Mouse (Mus musculus): ENCODE results near the gene Mta1. TPM values are rescaled to one million over a fixed set of nuclear protein-coding genes. Genes with fewer than 3 reads are reported as not detected.

The Mta1 gene
- polyA plus RNA-seq, 1 experiment from 2014 or later: 12.1 TPM

DNA sequence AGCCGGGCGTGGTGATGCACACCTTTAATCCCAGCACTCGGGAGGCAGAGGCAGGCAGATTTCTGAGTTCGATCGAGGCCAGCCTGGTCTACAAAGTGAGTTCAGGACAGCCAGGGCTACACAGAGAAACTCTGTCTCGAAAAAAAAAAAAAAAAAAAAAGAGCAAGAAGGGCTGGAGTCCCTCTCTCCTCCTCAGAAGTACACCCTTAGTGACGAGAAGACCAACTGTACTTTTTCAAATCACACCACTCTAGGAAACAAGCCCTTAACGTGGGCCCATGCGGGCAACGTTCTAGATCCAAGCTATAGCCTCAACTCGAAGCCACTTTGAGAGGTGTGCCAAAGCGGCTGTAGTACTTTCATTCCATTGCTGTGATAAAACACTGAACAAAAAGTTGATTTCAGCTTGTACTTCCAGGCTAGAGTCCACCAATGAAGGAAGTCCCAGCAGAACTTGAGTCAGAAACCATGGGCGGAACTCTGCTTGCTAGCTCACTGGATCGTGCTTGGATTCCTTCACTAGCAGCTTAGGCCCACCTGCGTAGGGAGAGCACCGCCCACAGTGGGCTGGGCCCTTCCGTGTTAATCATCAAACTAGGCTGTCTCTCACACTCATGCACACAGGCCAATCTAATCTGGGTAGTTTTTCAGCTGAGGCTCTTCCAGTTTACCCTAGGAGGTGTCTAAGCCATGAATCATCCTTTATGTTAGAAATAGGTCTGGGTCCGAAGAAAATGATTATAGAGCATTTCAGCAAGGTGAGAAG is 79.1 kb downstream of the Mta1 start:
- 80% methylated on average over 18 of the region's 18 CpGs for WGBS
- H3K4me2 ChIP-seq (ENCODE audit: low read depth, low read length): no peak overlapping the region
- no peaks in the 10 kb centered on the region for H3K27me3 ChIP-seq (ENCODE audit: control insufficient read depth, insufficient read depth, low read length)
- no peaks in the 10 kb centered on the region for H3K36me3 ChIP-seq (ENCODE audit: control insufficient read depth, insufficient read depth)
- no peaks in the 10 kb centered on the region for H3K9me3 ChIP-seq (replicated peaks; ENCODE audit: control insufficient read depth, low read length)
- H3K9ac ChIP-seq (ENCODE audit: low read length): no peak overlapping the region
- H3K4me1 ChIP-seq (ENCODE audit: control insufficient read depth, insufficient read depth, low read length): no peaks in the 10 kb centered on the region
- no peak overlapping the region for H3K27ac ChIP-seq (ENCODE audit: low read length)
- ATAC-seq (replicated peaks; ENCODE audit: extremely low read depth, insufficient read depth, low FRiP score): no peak
- no peak overlapping the region for H3K4me3 ChIP-seq (ENCODE audit: low read length)

DNA sequence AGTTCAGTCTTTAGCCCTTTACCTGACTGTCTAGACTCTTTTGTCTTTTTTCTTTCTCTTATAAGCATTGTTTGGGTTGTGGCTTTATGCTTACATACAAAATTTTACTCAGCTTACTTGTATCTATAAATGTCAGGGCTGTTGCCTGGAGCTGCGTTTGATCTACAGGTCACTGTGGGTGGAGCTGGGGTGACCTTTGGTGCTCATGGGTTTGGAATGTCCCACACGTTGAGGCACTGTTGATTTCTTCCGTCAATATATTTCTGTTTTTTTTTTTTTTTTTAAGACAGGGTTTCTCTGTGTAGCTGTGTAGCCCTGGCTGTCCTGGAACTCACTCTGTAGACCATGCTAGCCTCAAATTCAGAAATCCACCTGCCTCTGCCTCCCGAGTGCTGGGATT is 82.9 kb downstream of the Mta1 start:
- Histone ChIP-seq H3K4me1 (ENCODE audit: control insufficient read depth, insufficient read depth, low read length) (peaks cover 3% of the 10 kb centered on the region; the same call in 1 of the 2 replicates), H3K27ac (ENCODE audit: low read length) (no peak overlapping the region), H3K9ac (ENCODE audit: low read length) (no peak overlapping the region), H3K36me3 (ENCODE audit: control insufficient read depth, insufficient read depth) (no peaks in the 10 kb centered on the region), H3K4me3 (ENCODE audit: low read length) (no peak overlapping the region), H3K9me3 (replicated peaks; ENCODE audit: control insufficient read depth, low read length) (no peaks in the 10 kb centered on the region), H3K27me3 (ENCODE audit: control insufficient read depth, insufficient read depth, low read length) (peaks cover 15% of the 10 kb centered on the region), H3K4me2 (ENCODE audit: low read depth, low read length) (no peak overlapping the region)
- WGBS: 55% methylated on average over 4 of the region's 4 CpGs
- ATAC-seq (replicated peaks; ENCODE audit: extremely low read depth, insufficient read depth, low FRiP score): no peak

DNA sequence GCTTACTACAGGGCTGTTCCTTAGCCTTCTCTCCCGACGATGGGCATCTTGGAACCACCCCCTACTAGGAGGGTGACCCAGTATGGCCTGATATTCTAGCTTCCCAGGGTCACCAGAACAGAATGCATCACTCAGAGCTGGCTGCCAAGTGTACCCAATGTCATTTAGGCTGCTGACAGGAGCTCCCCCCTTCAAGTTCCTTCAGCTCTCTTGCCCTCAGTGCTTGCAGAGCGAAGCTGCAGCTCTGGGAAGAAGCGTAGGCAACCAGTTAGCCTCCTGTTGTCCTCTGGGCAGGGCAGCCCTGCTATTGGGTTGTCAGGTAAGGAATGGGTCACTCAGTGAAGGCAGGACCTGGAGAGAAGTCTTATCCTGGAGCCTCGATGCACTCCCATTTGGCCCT is 86.9 kb downstream of the Mta1 start:
- 62% methylated on average over 5 of the region's 5 CpGs for WGBS
- ATAC-seq (replicated peaks; ENCODE audit: extremely low read depth, insufficient read depth, low FRiP score): no peak
- Histone ChIP-seq H3K9ac (ENCODE audit: low read length) (no peak overlapping the region), H3K36me3 (ENCODE audit: control insufficient read depth, insufficient read depth) (no peaks in the 10 kb centered on the region), H3K4me1 (ENCODE audit: control insufficient read depth, insufficient read depth, low read length) (peaks cover 17% of the 10 kb centered on the region), H3K27ac (ENCODE audit: low read length) (no peak overlapping the region), H3K27me3 (ENCODE audit: control insufficient read depth, insufficient read depth, low read length) (peaks cover 36% of the 10 kb centered on the region), H3K9me3 (replicated peaks; ENCODE audit: control insufficient read depth, low read length) (no peaks in the 10 kb centered on the region; the same call in 1 of the 2 replicates), H3K4me3 (ENCODE audit: low read length) (no peak overlapping the region), H3K4me2 (ENCODE audit: low read depth, low read length) (peak overlapping the region; percentile 90; the same call in 1 of the 2 replicates)

DNA sequence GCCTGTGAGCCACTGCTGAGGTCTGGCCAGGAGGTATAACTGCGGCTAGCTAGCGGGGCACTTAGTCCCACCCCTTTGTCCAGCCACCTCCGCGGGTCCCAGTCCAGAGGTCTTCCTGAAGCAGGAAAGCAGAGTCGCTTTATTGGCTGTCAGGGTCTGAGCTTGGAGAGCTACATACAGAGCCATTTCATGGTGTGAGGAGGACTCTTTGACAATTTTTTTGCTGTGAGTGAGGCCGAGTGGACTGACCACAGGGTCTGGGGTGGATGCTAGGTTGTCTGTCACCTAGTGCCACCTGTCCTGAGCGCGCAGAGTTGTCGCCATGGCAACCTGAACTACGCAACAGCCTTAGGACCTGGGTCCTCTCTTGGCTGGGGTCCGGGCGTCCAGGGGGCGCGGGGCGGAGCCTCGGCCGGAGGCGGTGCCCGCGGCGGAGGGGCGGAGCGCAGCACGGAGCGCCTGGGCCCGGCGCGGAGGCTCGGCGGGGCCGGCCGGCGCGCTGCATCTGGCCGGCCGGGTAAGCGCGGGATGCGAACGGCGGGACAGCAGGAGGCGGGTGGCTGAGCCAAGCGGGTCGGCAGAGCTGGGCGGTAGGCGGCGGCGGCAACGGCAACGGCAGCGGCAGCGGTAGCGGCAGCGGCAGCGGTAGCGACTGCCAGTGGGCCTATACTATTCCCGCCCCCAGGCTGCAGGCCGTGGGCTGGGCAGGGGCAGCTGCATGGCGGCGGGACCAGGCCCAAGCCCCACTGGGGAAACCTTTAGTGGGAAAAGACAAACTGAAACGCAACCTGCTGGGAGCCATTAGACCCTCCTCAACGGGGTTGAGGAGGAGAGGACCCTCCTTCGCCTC is 87.6 kb downstream of the Mta1 start, which contains the start of gene Tmem121:
Gene Tmem121, plus strand, starts transcription at position 489 of the 850 bp plus-strand sequence.
- Histone ChIP-seq H3K9me3 (replicated peaks; ENCODE audit: control insufficient read depth, low read length) (no peaks in the 10 kb centered on the region; the same call in 1 of the 2 replicates), H3K4me2 (ENCODE audit: low read depth, low read length) (peak within 1 kb of the TSS; percentile 90), H3K4me1 (ENCODE audit: control insufficient read depth, insufficient read depth, low read length) (peaks cover 17% of the 10 kb centered on the region), H3K36me3 (ENCODE audit: control insufficient read depth, insufficient read depth) (no peaks in the 10 kb centered on the region), H3K9ac (ENCODE audit: low read length) (peak within 1 kb of the TSS; percentile 73), H3K4me3 (ENCODE audit: low read length) (peak within 1 kb of the TSS; percentile 68), H3K27me3 (ENCODE audit: control insufficient read depth, insufficient read depth, low read length) (peaks cover 36% of the 10 kb centered on the region), H3K27ac (ENCODE audit: low read length) (no peak within 1 kb of the TSS)
- 1% methylated on average over 63 of the region's 63 CpGs for WGBS
- no peak for ATAC-seq (replicated peaks; ENCODE audit: extremely low read depth, insufficient read depth, low FRiP score)

DNA sequence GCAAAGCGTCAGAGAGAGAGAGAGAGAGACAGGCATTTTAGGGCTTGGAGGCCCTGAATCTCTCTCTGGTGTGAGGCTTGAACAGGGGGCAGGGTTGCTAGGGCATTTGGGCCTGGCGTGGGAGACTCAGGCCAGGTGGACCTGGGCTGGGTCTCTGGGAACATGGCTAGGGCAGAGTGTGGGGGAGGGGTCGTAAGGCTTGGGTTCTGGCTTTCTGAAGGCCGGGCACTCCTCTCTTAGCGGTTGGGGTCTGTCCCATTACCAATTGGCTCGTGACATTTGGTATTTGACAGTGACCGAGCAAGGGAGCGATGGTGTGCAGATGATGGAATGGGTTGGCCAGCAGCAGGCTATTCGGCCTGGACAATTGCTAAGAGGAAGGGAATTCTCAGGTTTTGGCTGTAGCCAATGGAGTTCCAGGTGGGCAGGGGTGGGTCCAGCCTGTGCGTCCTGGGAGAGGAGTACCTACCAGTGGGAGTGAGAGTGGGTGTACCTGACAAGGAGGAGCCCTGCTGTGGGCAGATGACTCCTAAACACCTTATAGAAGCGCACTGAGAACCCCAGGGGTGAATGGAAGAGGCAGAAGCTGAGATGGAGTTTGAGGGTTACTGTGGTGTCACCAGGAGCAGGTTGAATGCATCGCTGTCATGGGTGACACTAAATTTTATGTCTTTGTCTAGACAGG is 88.4 kb downstream of the Mta1 start:
- H3K36me3 ChIP-seq (ENCODE audit: control insufficient read depth, insufficient read depth): no peaks in the 10 kb centered on the region
- 44% methylated on average over 12 of the region's 12 CpGs for WGBS
- H3K9ac ChIP-seq (ENCODE audit: low read length): peak overlapping the region; percentile 73
- ATAC-seq (replicated peaks; ENCODE audit: extremely low read depth, insufficient read depth, low FRiP score): no peak
- H3K27me3 ChIP-seq (ENCODE audit: control insufficient read depth, insufficient read depth, low read length): peaks cover 36% of the 10 kb centered on the region
- H3K4me1 ChIP-seq (ENCODE audit: control insufficient read depth, insufficient read depth, low read length): peaks cover 17% of the 10 kb centered on the region
- no peak overlapping the region for H3K27ac ChIP-seq (ENCODE audit: low read length)
- H3K4me3 ChIP-seq (ENCODE audit: low read length): peak overlapping the region; percentile 68
- peak overlapping the region; percentile 90 for H3K4me2 ChIP-seq (ENCODE audit: low read depth, low read length)
- no peaks in the 10 kb centered on the region; the same call in 1 of the 2 replicates for H3K9me3 ChIP-seq (replicated peaks; ENCODE audit: control insufficient read depth, low read length)

Small RNAs within 50 kb of the gene (microRNA-seq; reads per million reads assigned to microRNA genes)
- gene Gm44471: not detected

Other genes starting within 250 kb of the Mta1 start
- gene Gpr132, start 230.1 kb upstream of the Mta1 start, polyA plus RNA-seq (2015; fragmentation: Nextera tagmentation; extraction: Ambion mirVana): 1.4 and 3.6 TPM in 2 replicates
- 4.0 and 5.4 TPM in 2 replicates for gene Jag2, start 168.5 kb upstream of the Mta1 start, polyA plus RNA-seq (2015; fragmentation: Nextera tagmentation; extraction: Ambion mirVana)
- gene Nudt14, start 156.2 kb upstream of the Mta1 start, polyA plus RNA-seq (2015; fragmentation: Nextera tagmentation; extraction: Ambion mirVana): 36.0 and 43.3 TPM in 2 replicates
- gene Btbd6, start 121.8 kb upstream of the Mta1 start, polyA plus RNA-seq (2015; fragmentation: Nextera tagmentation; extraction: Ambion mirVana): 26.0 and 26.1 TPM in 2 replicates
- gene Brf1, start 97.6 kb upstream of the Mta1 start, polyA plus RNA-seq (2015; fragmentation: Nextera tagmentation; extraction: Ambion mirVana): 38.3 and 42.6 TPM in 2 replicates
- 7.0 and 8.2 TPM in 2 replicates for gene Pacs2, start 83.8 kb upstream of the Mta1 start, polyA plus RNA-seq (2015; fragmentation: Nextera tagmentation; extraction: Ambion mirVana)
- not detected in 2 replicates for gene Tex22, start 23.8 kb upstream of the Mta1 start, polyA plus RNA-seq (2015; fragmentation: Nextera tagmentation; extraction: Ambion mirVana)
- 1,743 and 2,017 TPM in 2 replicates for gene Crip2, start 42.0 kb downstream of the Mta1 start, polyA plus RNA-seq (2015; fragmentation: Nextera tagmentation; extraction: Ambion mirVana)
- 719 and 763 TPM in 2 replicates for gene Crip1, start 48.0 kb downstream of the Mta1 start, polyA plus RNA-seq (2015; fragmentation: Nextera tagmentation; extraction: Ambion mirVana)
- gene Tedc1, start 58.1 kb downstream of the Mta1 start, polyA plus RNA-seq (2015; fragmentation: Nextera tagmentation; extraction: Ambion mirVana): 25.0 and 28.1 TPM in 2 replicates
- 5.5 and 7.8 TPM in 2 replicates for gene Tmem121, start 87.7 kb downstream of the Mta1 start, polyA plus RNA-seq (2015; fragmentation: Nextera tagmentation; extraction: Ambion mirVana)

All from heart, embryonic 16.5 days (tissue).